Mouse (Mus musculus) E14TG2a.4 (cell line): ENCODE measurements around the gene Spats2.

ENCODE experiments used
- H3K27me3 ChIP-seq: 2 replicates; pipeline ENCODE4 v1.6.1; 2014; ENCODE audit warnings: low read length, control low read depth; ENCODE audit not compliant: insufficient read depth
- H3K36me3 ChIP-seq: 2 replicates; pipeline ENCODE4 v1.6.1; 2014; ENCODE audit warnings: low read length, control low read depth; ENCODE audit not compliant: insufficient read depth
- H3K4me1 ChIP-seq: replicated peaks from 2 replicates; pipeline ENCODE4 v1.6.1; 2014; ENCODE audit warnings: low read depth, low read length, control low read depth
- H3K4me3 ChIP-seq: replicated peaks from 2 replicates; pipeline ENCODE4 v1.5.1; 2014; ENCODE audit warnings: mild to moderate bottlenecking, low read length
- H3K9me3 ChIP-seq: 2 replicates; pipeline ENCODE4 v1.6.1; 2014; ENCODE audit warnings: low read length, control low read depth
- CTCF ChIP-seq: conservative IDR thresholded peaks from 2 replicates; pipeline ENCODE4 v1.5.1; 2014; ENCODE audit warnings: low read length
- NANOG ChIP-seq: IDR thresholded peaks from 2 replicates; pipeline ENCODE4 v1.6.1; 2014; ENCODE audit warnings: borderline replicate concordance, low read length, mixed read lengths
- POU5F1 ChIP-seq: IDR thresholded peaks from 2 replicates; pipeline ENCODE4 v1.6.1; 2014; ENCODE audit warnings: low read length, borderline replicate concordance

Gene Spats2

DNA sequence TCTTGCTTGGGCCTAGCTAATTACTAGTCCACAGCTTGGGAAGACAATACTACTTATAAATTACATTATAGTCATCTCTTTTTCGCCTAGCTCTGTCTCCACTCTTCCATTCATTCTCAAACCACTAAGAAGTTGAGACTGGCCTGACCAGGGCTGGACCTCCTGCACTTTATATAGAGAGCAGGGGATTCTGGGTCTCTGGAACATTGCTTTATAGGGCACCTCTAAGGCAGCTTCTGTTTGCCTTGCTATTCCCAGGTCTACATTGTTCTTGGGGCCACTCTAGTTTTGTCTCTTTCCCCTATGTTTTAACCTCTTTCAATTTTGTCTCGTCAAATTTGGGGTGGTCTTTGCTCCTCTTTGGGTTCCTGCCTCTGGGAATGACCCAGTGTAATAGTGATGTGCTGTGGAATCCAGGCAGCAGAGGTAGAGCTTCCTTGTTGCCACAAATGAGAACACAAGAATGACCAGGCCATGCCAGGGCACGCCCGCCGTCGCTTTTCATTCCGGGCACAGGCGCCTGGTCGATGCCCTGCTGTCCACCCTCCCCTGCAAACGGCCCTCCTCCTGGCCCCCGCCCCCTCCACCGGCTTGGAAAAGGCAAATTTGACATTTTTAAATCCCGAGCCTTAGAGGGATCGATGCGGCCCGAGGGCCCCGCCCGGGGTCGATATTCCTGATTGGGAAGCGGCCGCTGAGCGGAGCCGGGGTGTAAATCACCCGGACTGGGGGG lies 29.5 kb upstream of the Spats2 start:
- TF ChIP-seq CTCF (no peak), NANOG (no peak), POU5F1 (no peak)

DNA sequence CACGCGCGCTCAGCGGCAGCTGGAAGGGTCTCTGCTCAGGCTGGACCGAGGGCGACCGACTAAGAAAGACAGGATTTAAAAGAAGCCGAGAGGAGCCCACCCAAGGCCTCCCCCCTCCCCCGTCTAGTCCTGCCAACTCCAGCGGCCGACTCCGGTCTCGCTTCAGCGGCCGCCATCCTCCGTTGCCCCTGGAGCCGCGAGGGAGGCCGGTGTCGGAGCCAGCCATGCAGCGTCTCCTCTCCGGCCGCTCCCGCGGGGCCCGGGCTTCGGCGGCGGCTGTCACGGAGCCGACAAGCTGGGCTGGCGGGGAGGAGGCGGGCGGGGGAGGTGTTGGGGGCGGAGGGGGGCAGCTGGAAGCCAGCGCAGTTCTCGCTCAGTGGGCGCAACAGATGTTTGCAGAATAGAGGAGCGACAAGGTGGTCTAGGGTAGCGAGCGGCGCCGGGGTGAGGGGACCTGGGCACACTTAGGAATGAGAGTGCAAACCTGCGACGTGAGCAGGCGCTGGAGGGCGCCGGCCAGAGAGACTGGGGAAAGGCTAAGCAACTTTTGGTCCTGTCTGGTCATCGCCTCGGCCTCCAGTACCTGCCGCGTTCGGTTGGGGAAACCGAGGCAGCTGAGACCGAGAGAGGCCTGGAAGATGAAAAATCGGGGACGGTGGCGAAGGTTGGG lies 28.8 kb upstream of the Spats2 start:
- no peaks in the 10 kb centered on the region for H3K9me3 ChIP-seq
- peaks cover 83% of the 10 kb centered on the region for H3K4me1 ChIP-seq
- peaks cover 72% of the 10 kb centered on the region for H3K27me3 ChIP-seq
- H3K4me3 ChIP-seq, result peak overlapping the region; percentile 57
- TF ChIP-seq CTCF, result no peak
- no peak for TF ChIP-seq POU5F1
- TF ChIP-seq NANOG, result no peak
- H3K36me3 ChIP-seq, result 0 out of 2 replicates have a peak, but pooled peaks cover 4% of the 10 kb centered on the region

More for the DNA sequence above, 29.5 kb upstream of the Spats2 start:
- Histone ChIP-seq H3K4me1 (peaks cover 82% of the 10 kb centered on the region), H3K9me3 (0 out of 2 replicates have a peak, but pooled peaks cover 3% of the 10 kb centered on the region), H3K4me3 (peak overlapping the region; percentile 57), H3K36me3 (0 out of 2 replicates have a peak, but pooled peaks cover 2% of the 10 kb centered on the region), H3K27me3 (peaks cover 74% of the 10 kb centered on the region)

DNA sequence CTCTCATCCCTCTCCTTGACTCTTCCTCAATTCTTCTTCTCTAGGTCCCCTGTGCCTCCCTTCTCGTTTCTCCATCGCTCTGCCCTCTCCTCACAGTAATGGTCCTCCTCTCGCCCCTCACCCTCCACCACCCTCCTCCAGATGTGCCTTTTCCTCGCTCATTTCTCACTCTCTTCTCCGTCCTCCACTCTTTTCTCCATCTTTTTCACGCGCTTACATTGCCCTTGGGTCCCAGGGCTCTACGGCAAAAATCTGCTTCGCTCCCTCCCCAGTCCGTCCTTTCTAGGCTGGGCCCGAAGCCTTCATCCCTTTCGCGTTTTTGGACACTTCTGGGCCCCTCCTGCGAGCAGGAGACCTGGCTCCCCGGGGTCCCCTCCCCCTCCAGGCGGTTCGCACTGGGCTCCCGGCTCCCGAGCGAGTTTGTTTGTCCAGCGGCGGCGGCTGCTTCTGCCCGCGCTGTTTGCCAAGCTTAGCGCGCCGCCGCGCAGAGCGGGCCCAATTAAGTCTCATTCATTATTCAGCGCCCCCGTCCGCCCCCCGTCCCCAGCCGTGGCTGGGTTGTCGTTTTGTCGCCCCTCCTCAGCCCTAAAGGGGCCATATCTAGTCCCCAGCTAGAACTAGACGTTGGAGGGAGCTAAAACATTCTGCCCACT lies 27.8 kb upstream of the Spats2 start:
- TF ChIP-seq NANOG (no peak), POU5F1 (no peak), CTCF (no peak)
- H3K27me3 ChIP-seq, result peaks cover 62% of the 10 kb centered on the region
- H3K4me3 ChIP-seq, result peak overlapping the region; percentile 71
- H3K9me3 ChIP-seq, result no peaks in the 10 kb centered on the region
- 0 out of 2 replicates have a peak, but pooled peaks cover 4% of the 10 kb centered on the region for H3K36me3 ChIP-seq
- peaks cover 73% of the 10 kb centered on the region for H3K4me1 ChIP-seq

DNA sequence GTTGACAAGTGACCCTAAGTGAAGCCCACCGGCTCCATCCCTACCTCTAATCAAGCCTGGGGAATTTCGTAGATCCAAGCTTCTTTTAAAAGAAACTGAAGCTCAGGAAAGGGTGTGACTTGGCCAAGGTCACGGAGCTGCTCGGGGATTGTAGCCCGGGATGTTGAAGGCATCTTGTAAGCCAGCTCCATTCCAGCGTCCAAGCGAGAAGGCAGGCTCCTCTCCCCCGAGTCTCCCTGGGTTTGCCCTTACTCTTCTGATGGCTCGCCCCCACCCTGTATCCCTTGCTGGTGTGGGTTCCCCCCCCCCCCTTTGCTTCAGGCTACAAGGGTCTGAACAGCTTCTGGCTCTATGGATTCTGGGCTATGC lies 27.2 kb upstream of the Spats2 start:
- no peak for TF ChIP-seq POU5F1
- TF ChIP-seq CTCF, result no peak
- TF ChIP-seq NANOG, result no peak
- H3K4me3 ChIP-seq, result peak overlapping the region; percentile 71
- peaks cover 57% of the 10 kb centered on the region for H3K27me3 ChIP-seq
- 0 out of 2 replicates have a peak, but pooled peaks cover 4% of the 10 kb centered on the region for H3K36me3 ChIP-seq
- H3K4me1 ChIP-seq, result peaks cover 68% of the 10 kb centered on the region
- H3K9me3 ChIP-seq, result no peaks in the 10 kb centered on the region

DNA sequence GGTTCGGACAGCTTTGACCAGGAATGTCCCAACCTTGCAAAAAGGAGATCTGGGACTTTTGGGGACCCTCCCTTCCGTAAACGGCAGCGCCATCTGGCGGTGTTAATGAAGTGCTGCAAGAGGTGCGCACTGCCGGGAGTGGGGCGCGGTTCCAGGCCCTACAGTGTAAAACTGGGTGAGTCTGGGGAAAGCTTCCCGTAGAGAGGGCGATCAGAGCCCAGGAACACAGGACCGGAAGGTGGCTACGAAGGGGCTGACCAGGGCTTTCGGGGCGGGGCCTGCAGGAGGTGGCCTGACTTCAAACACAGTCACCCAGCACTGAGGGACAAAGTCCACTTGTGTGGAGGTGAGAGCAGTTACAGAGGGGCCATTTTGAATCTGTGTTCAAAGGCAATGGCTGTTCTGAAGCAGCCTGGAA lies 26.6 kb upstream of the Spats2 start:
- no peaks in the 10 kb centered on the region for H3K9me3 ChIP-seq
- H3K27me3 ChIP-seq, result peaks cover 52% of the 10 kb centered on the region
- H3K4me3 ChIP-seq, result peak overlapping the region; percentile 71
- peaks cover 68% of the 10 kb centered on the region for H3K4me1 ChIP-seq
- TF ChIP-seq POU5F1, result no peak
- peak; percentile 82 for TF ChIP-seq CTCF
- TF ChIP-seq NANOG, result no peak
- 0 out of 2 replicates have a peak, but pooled peaks cover 4% of the 10 kb centered on the region for H3K36me3 ChIP-seq

DNA sequence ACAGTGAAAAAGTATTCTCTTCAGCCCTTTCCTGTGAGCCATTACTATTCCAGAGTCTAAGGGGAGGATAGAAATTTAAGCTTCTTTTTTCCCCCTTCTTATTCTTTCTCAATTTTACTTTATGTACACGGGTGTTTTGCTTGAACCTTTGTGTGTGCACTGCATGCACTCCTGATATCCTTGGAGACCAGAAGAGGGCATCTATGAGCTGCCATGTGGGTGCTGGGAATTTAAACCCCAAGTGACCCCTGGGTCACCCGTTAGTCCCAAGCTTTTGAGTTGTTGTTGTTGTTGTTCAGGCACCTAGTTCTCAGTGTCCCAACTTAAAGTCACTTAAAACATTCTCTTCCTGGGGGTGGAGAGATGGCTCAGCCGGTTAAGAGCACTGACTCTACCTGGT lies 25.7 kb upstream of the Spats2 start:
- Histone ChIP-seq H3K4me1 (peaks cover 61% of the 10 kb centered on the region), H3K36me3 (0 out of 2 replicates have a peak, but pooled peaks cover 4% of the 10 kb centered on the region), H3K9me3 (no peaks in the 10 kb centered on the region), H3K27me3 (peaks cover 45% of the 10 kb centered on the region), H3K4me3 (peak overlapping the region; percentile 71; the same call in 1 of the 2 replicates)
- TF ChIP-seq POU5F1 (no peak), NANOG (no peak)

DNA sequence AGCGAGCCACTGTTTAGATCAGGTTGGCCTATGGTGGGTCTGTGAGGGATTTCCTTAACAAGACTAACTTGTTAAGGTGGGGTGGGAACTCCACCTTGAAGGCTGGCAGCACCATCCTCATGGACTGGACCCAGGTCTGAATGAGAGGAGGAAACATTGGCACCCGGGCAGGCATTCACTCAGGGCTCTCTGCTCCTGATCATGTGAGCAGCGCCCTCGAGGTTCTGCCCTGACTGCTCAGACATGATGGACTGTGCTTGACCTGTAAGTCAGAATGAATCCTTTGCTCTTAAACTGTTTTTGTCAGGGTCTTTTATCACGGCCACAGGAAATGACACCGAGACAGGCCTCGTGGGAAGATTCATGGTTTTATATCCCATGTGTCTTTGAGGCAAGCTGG lies 20.5 kb upstream of the Spats2 start:
- H3K4me1 ChIP-seq, result peaks cover 25% of the 10 kb centered on the region
- H3K4me3 ChIP-seq, result no peak overlapping the region
- H3K9me3 ChIP-seq, result peaks cover 17% of the 10 kb centered on the region
- peaks cover 8% of the 10 kb centered on the region; the same call in 1 of the 2 replicates for H3K36me3 ChIP-seq
- TF ChIP-seq CTCF, result no peak
- TF ChIP-seq NANOG, result no peak
- TF ChIP-seq POU5F1, result no peak
- H3K27me3 ChIP-seq, result peaks cover 5% of the 10 kb centered on the region; the same call in 1 of the 2 replicates

DNA sequence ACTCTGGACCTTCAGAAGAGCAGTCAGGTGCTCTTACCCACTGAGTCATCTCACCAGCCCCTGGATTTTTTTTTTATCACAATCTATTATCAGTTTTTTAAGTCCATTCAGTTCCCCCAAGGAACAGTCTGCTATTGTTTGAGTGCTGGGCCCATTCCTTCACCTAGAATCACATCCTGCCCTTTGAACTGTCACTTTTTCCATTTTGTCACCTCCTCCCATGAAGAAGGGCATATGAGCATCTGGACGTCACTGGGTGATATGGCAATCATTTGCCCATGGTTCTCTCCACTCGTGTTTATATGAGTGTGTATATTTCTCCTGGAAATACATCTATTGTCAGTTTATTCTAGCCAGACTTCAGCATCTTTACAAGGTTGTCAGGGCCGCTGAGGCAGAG lies 17.9 kb upstream of the Spats2 start:
- Histone ChIP-seq H3K4me3 (no peak overlapping the region), H3K4me1 (peaks cover 27% of the 10 kb centered on the region), H3K36me3 (peaks cover 5% of the 10 kb centered on the region; the same call in 1 of the 2 replicates), H3K9me3 (peaks cover 17% of the 10 kb centered on the region), H3K27me3 (no peaks in the 10 kb centered on the region)
- TF ChIP-seq POU5F1 (no peak), CTCF (no peak), NANOG (no peak)
